Mouse (Mus musculus) CH12.LX (cell line): ENCODE measurements at regions not wholly inside any gene's neighbourhood (a gene's known extent, or its start where the extent isn't known, plus 50 kb on each side); places are given as distances from the start of the nearest gene placed in this dataset.

ENCODE experiments used
- DNase-seq: peaks from one replicate; pipeline ENCODE4 v3.0.0-alpha.2; 2013; ENCODE audit errors: extremely low read depth
- H3K27ac ChIP-seq: 2 replicates; pipeline ENCODE4 v1.5.1; 2012; ENCODE audit warnings: low read depth, mild to moderate bottlenecking, control low read depth, moderate library complexity; ENCODE audit not compliant: insufficient read depth
- H3K27me3 ChIP-seq: replicated peaks from 2 replicates; pipeline ENCODE3; 2012; ENCODE audit warnings: inconsistent platforms
- H3K36me3 ChIP-seq, 2 experiments: replicated peaks in 1 of 2; 2 replicates each; pipeline versions ENCODE3 to v1.6.1; 2012; ENCODE audit warnings: inconsistent platforms in 1 of 2, low read length in 1 of 2, mild to moderate bottlenecking in 1 of 2, mixed read lengths in 1 of 2, moderate library complexity in 1 of 2; ENCODE audit not compliant: control insufficient read depth in 1 of 2, insufficient read depth in 1 of 2
- H3K4me1 ChIP-seq, 2 experiments: 2 replicates each; pipeline ENCODE4 v1.6.1; 2012; ENCODE audit warnings: inconsistent platforms in 1 of 2, moderate library complexity in 1 of 2; ENCODE audit not compliant: insufficient read depth in 2 of 2, control insufficient read depth in 1 of 2
- H3K4me2 ChIP-seq: 2 replicates; pipeline ENCODE4 v1.6.1; 2012; ENCODE audit warnings: low read depth, mild to moderate bottlenecking, control low read depth; ENCODE audit not compliant: poor library complexity, insufficient read depth, severe bottlenecking
- H3K4me3 ChIP-seq, 3 experiments: fragments of 150-350 bp in 1 of 3; sonication (generic) in 1 of 3; replicated peaks in 1 of 3; 2 replicates each; pipeline versions ENCODE3 to v1.5.1; 2011 to 2012; ENCODE audit warnings: low read depth in 2 of 3, low read length in 2 of 3, mild to moderate bottlenecking in 2 of 3, moderate library complexity in 2 of 3, control low read depth in 1 of 3, improper control_type of control experiment in 1 of 3, inconsistent platforms in 1 of 3, mixed read lengths in 1 of 3; ENCODE audit not compliant: poor library complexity in 1 of 3
- H3K79me2 ChIP-seq: replicated peaks from 2 replicates; pipeline ENCODE4 v1.6.1; 2012; ENCODE audit warnings: mild to moderate bottlenecking, moderate library complexity; ENCODE audit not compliant: control insufficient read depth, poor library complexity, insufficient read depth, severe bottlenecking; ENCODE audit errors: extremely low read depth
- H3K9ac ChIP-seq: 2 replicates; pipeline ENCODE4 v1.6.1; 2012; ENCODE audit warnings: low read depth, mild to moderate bottlenecking, control low read depth, moderate library complexity; ENCODE audit not compliant: insufficient read depth
- H3K9me3 ChIP-seq: replicated peaks from 2 replicates; pipeline ENCODE3; 2012; ENCODE audit warnings: low read length, inconsistent platforms, mixed read lengths
- BHLHE40 ChIP-seq: IDR thresholded peaks from 2 replicates; pipeline ENCODE4 v1.6.1; 2011; ENCODE audit warnings: mild to moderate bottlenecking, low read depth, low read length, improper control_type of control experiment
- GABPA ChIP-seq: IDR thresholded peaks from 2 replicates; pipeline ENCODE4 v1.6.1; 2012; ENCODE audit warnings: low read depth, low read length, improper control_type of control experiment, inconsistent platforms; ENCODE audit not compliant: insufficient replicate concordance
- JUN ChIP-seq: IDR thresholded peaks from 2 replicates; pipeline ENCODE4 v1.6.1; 2011; ENCODE audit warnings: low read depth, mild to moderate bottlenecking, low read length, improper control_type of control experiment, moderate library complexity; ENCODE audit not compliant: insufficient read depth
- MAFK ChIP-seq: IDR thresholded peaks from 2 replicates; pipeline ENCODE4 v1.6.1; 2011; ENCODE audit warnings: low read length, improper control_type of control experiment; ENCODE audit not compliant: insufficient replicate concordance
- RCOR1 ChIP-seq: conservative IDR thresholded peaks from 2 replicates; pipeline ENCODE4 v1.6.1; 2012; ENCODE audit warnings: low read depth, mild to moderate bottlenecking, inconsistent platforms, low read length, improper control_type of control experiment
- SIN3A ChIP-seq: IDR thresholded peaks from 2 replicates; pipeline ENCODE4 v1.6.1; 2012; ENCODE audit warnings: low read length, improper control_type of control experiment, inconsistent platforms
- SMC3 ChIP-seq: IDR thresholded peaks from 2 replicates; pipeline ENCODE4 v1.6.1; 2011; ENCODE audit warnings: low read depth, low read length, improper control_type of control experiment
- TBP ChIP-seq: conservative IDR thresholded peaks from 2 replicates; pipeline ENCODE4 v1.6.1; 2011; ENCODE audit warnings: low read depth, low read length, improper control_type of control experiment
- USF2 ChIP-seq: conservative IDR thresholded peaks from 2 replicates; pipeline ENCODE4 v1.6.1; 2011; ENCODE audit warnings: low read depth, low read length, improper control_type of control experiment
- dilution Hi-C: fragments of 300-500 bp; cut with MboI; formaldehyde crosslinking; loops from 2 replicates; pipeline ENCODE4 v1.14.3; 2020; ENCODE audit warnings: low sequenced_read_pairs; ENCODE audit not compliant: extremely low pct_unique_long_range_greater_than_20kb, extremely low pct_ligation_motif_present
- in situ Hi-C: fragments of 300-500 bp; cut with MboI; formaldehyde crosslinking; loops from 3 replicates; pipeline ENCODE4 v1.14.3; 2019; ENCODE audit warnings: low sequenced_read_pairs, low pct_ligation_motif_present, low pct_unique_long_range_greater_than_20kb, mixed read lengths

- no peak for TF ChIP-seq BHLHE40
- no peak for TF ChIP-seq USF2
- TF ChIP-seq SIN3A, result no peak
- TF ChIP-seq RCOR1, result no peak
- Histone ChIP-seq H3K9ac (no peak overlapping the region), H3K4me1 (no peaks in the 10 kb centered on the region), H3K27ac (no peak overlapping the region), H3K4me2 (no peak overlapping the region), H3K36me3 (no peaks in the 10 kb centered on the region), H3K79me2 (no peaks in the 10 kb centered on the region), H3K4me3 (no peak overlapping the region), H3K27me3 (no peaks in the 10 kb centered on the region), H3K9me3 (peaks cover 79% of the 10 kb centered on the region)
- no peak for DNase-seq
- in situ Hi-C loops (no loop called here), dilution Hi-C loops (no loop called here)
Measured at GRCm38 (mm10) chr1:89285041-89285440, 169.6 kb upstream of the Agap1 start.

DNA sequence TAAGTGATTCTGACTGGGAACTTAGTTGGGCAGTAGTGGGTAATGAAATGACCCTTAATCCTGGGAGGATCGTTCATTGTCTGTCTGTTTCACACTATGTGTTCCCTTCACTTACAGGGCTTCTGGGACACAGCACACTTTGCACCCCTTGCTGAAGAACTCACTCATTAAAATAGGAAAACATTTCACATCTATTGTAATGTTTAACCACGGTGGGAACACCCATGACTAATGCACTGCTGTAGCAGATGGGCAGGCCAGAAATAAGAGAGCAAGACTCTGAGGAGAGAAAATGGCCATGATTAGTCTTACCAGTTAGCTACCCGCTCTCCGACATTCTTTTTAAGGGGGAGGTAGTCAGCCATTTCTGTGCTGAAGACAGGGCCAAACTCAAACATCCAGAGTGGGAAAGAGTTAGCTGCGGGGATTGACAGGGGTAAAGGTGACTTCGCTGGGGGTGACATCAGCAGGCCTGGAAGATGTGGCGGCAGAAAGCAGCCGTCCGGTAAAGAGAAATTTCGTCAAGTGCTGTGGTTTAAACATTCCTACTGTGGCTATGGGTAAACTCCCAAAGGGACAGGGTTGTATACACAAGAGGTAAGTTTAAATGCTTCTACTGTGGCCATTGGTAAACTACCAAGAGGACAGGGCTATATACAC, 167.3 kb upstream of the Agap1 start:
- no peak for DNase-seq
- no peaks in the 10 kb centered on the region for H3K4me1 ChIP-seq
- H3K27me3 ChIP-seq, result no peaks in the 10 kb centered on the region
- in situ Hi-C loops (no loop called here), dilution Hi-C loops (no loop called here)
- H3K79me2 ChIP-seq, result no peaks in the 10 kb centered on the region
- TF ChIP-seq TBP, result no peak
- TF ChIP-seq MAFK, result no peak
- H3K9me3 ChIP-seq, result peaks cover 70% of the 10 kb centered on the region
- no peak overlapping the region for H3K4me2 ChIP-seq
- H3K36me3 ChIP-seq, result no peaks in the 10 kb centered on the region
- H3K27ac ChIP-seq, result no peak overlapping the region
- no peak overlapping the region for H3K9ac ChIP-seq
- H3K4me3 ChIP-seq, result no peak overlapping the region

- no peaks in the 10 kb centered on the region for H3K4me1 ChIP-seq
- peaks cover 65% of the 10 kb centered on the region for H3K9me3 ChIP-seq
- dilution Hi-C loops, result no loop called here
- no peak overlapping the region for H3K9ac ChIP-seq
- H3K4me3 ChIP-seq, result no peak overlapping the region
- in situ Hi-C loops, result no loop called here
- H3K79me2 ChIP-seq, result no peaks in the 10 kb centered on the region
- no peak overlapping the region for H3K4me2 ChIP-seq
- no peaks in the 10 kb centered on the region for H3K36me3 ChIP-seq
- TF ChIP-seq SMC3, result no peak
- no peak for TF ChIP-seq JUN
- no peak for TF ChIP-seq GABPA
- no peak for TF ChIP-seq BHLHE40
- TF ChIP-seq SIN3A, result no peak
- TF ChIP-seq, all 38 proteins: peak for 0
- H3K27ac ChIP-seq, result no peak overlapping the region
- no peaks in the 10 kb centered on the region for H3K27me3 ChIP-seq
- no peak for DNase-seq
Measured at GRCm38 (mm10) chr1:89288001-89288400, 166.6 kb upstream of the Agap1 start.
